8 mouse cellular contexts compared by ENCODE assay signal in the genomic region with DNA sequence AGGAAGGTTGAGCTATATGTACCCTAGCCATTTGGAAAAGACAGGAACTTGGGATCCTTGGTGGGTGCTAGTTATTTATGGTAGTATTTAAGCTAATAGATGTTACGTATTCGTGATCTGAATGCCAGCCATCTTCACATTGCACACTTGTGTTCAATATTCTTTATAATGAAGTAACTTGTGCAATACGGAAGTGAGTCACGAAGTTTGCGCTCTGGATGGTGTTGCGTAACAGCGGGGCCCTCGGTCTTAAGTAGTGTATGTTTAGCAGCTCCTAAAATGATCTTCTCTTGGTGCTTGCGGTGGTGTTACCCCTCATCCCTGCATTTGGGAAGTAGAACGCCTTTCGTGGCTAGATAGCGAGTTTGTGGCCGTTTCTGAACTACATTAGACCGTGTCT. TPM values are rescaled to one million over a fixed set of nuclear protein-coding genes. Genes with fewer than 3 reads are reported as not detected.
DNase-seq lines count a peak whose midpoint lies in the region; TF ChIP-seq lines count a peak whose summit lies in the region.

No protein-coding gene starts in this region.

- 0 out of 2 replicates have a peak, but pooled peaks have one; percentile 36 for TF ChIP-seq EP300 in heart, adult 2 months (IDR thresholded peaks at IDR 0.05; ENCODE audit: insufficient read depth, low read depth, low read length)

- no peak for TF ChIP-seq CTCF in layer of hippocampus, adult 2 months (conservative IDR thresholded peaks at IDR 0.05)
- no peak for TF ChIP-seq CTCF in heart, adult 2 months (IDR thresholded peaks at IDR 0.05)

- peak overlapping the region; percentile 82; the same call in 1 of the 2 replicates for H3K9ac ChIP-seq in heart, adult 2 months (ENCODE audit: low read depth, low read length)

- H3K4me3 ChIP-seq in layer of hippocampus, adult 2 months: peak overlapping the region; percentile 79
- H3K4me3 ChIP-seq in heart, adult 2 months: peak overlapping the region; percentile 79

- peaks cover 1% of the 10 kb centered on the region; the same call in 1 of the 2 replicates for H3K4me1 ChIP-seq in heart, adult 2 months (ENCODE audit: control insufficient read depth, insufficient read depth, low read length)

- intact Hi-C loops in heart, adult 2 months (cut with DNase I): no loop called here

- no peaks in the 10 kb centered on the region for H3K79me2 ChIP-seq in heart, adult 2 months (replicated peaks; ENCODE audit: control insufficient read depth, insufficient read depth, low read length)

- DNase-seq in layer of hippocampus, adult 2 months (ENCODE audit: low spot score in 2 of 2): no peak
- DNase-seq in layer of hippocampus, postnatal 25 days (ENCODE audit: extremely low spot score in 1 of 2, low spot score in 1 of 2): no peak
- peak; percentile 74 for DNase-seq in adrenal gland, postnatal 14 days
- peak; percentile 52 to 64 for DNase-seq in heart, adult 2 months
- peak; percentile 54 for DNase-seq in kidney, adult 9 months
- DNase-seq in lung, postnatal 14 days: peak; percentile 73
- DNase-seq in spleen, postnatal 36 days (ENCODE audit: low spot score in 2 of 2): peak; percentile 55 to 70
- no peak for DNase-seq in cerebellum, adult 18-20 months

- WGBS in heart, adult 2 months: 17% methylated on average over 14 of the region's 14 CpGs

- no peaks in the 10 kb centered on the region for H3K36me3 ChIP-seq in heart, adult 2 months (ENCODE audit: control insufficient read depth, insufficient read depth, low read length)

- no peak for TF ChIP-seq POLR2A in heart, adult 2 months (IDR thresholded peaks at IDR 0.05; ENCODE audit: insufficient read depth, low read depth, low read length)

- peak overlapping the region; percentile 89 for H3K27ac ChIP-seq in layer of hippocampus, adult 2 months
- peak overlapping the region; percentile 54; the same call in 1 of the 2 replicates for H3K27ac ChIP-seq in heart, adult 2 months

- H3K27me3 ChIP-seq in heart, adult 2 months (ENCODE audit: control insufficient read depth, insufficient read depth, low read length): no peaks in the 10 kb centered on the region

RNA-seq across cellular contexts. Expression of gene H2afj, which starts 1.0 kb away (rescaled TPM):
- total RNA-seq in layer of hippocampus, adult 2 months (2021): 10 to 100 TPM; 69.6 to 72.3 TPM
- total RNA-seq in layer of hippocampus, postnatal 25 days (2021): 10 to 100 TPM; 80.0 to 81.9 TPM
- 124 TPM in 2 replicates for total RNA-seq in adrenal gland, postnatal 14 days (2021)
- total RNA-seq in heart, adult 2 months (2021): 10 to 100 TPM; 29.4 to 30.1 TPM
- 24.6 and 49.4 TPM in 2 replicates for polyA plus RNA-seq in heart, adult 2 months (2012; rRNA removed)

RNA-seq across cellular contexts. Expression of gene Hist4h4, which starts 4.9 kb away (rescaled TPM):
- 10 to 100 TPM; 11.6 to 12.8 TPM for total RNA-seq in layer of hippocampus, adult 2 months (2021)
- total RNA-seq in layer of hippocampus, postnatal 25 days (2021): 10 to 100 TPM; 11.6 to 12.4 TPM
- 24.3 and 24.8 TPM in 2 replicates for total RNA-seq in adrenal gland, postnatal 14 days (2021)
- total RNA-seq in heart, adult 2 months (2021): 1 to 10 TPM; 5.9 to 6.5 TPM
- 0.16 and 0.56 TPM in 2 replicates for polyA plus RNA-seq in heart, adult 2 months (2012; rRNA removed)

RNA-seq across cellular contexts. Expression of gene BC049715, which starts 18.3 kb away (rescaled TPM):
- total RNA-seq in layer of hippocampus, adult 2 months (2021): 1 to 10 TPM; 3.8 to 5.4 TPM
- total RNA-seq in layer of hippocampus, postnatal 25 days (2021): 1 to 10 TPM; 2.0 to 3.0 TPM
- 0.38 and 1.1 TPM in 2 replicates for total RNA-seq in adrenal gland, postnatal 14 days (2021)
- 1 to 10 TPM in 1 of 2 experiments, under 1 TPM in 1; 0.44 to 1.8 TPM for total RNA-seq in heart, adult 2 months (2021)
- 0.59 and 0.61 TPM in 2 replicates for polyA plus RNA-seq in heart, adult 2 months (2012; rRNA removed)

RNA-seq across cellular contexts. Expression of gene Wbp11, which starts 19.0 kb away (rescaled TPM):
- total RNA-seq in layer of hippocampus, adult 2 months (2021): 100 to 1,000 TPM; 134 to 138 TPM
- total RNA-seq in layer of hippocampus, postnatal 25 days (2021): 100 to 1,000 TPM; 138 to 141 TPM
- 73.4 and 79.6 TPM in 2 replicates for total RNA-seq in adrenal gland, postnatal 14 days (2021)
- 10 to 100 TPM; 67.6 to 68.1 TPM for total RNA-seq in heart, adult 2 months (2021)
- 28.7 and 28.9 TPM in 2 replicates for polyA plus RNA-seq in heart, adult 2 months (2012; rRNA removed)

RNA-seq across cellular contexts. Expression of gene Smco3, which starts 26.2 kb away (rescaled TPM):
- 1 to 10 TPM; 5.8 to 7.9 TPM for total RNA-seq in layer of hippocampus, adult 2 months (2021)
- total RNA-seq in layer of hippocampus, postnatal 25 days (2021): 10 to 100 TPM in 1 of 2 experiments, 1 to 10 TPM in 1; 5.2 to 10.5 TPM
- 0.22 and 0.38 TPM in 2 replicates for total RNA-seq in adrenal gland, postnatal 14 days (2021)
- total RNA-seq in heart, adult 2 months (2021): not detected
- 0.04 TPM in 1 of 2 replicates, not detected in the other for polyA plus RNA-seq in heart, adult 2 months (2012; rRNA removed)

Comparison
In these comparisons a context has a peak if more than half of its experiments do, and no peak if none do; other contexts are left out.
1. DNase-seq: peak in adrenal gland, postnatal 14 days (single experiment), heart, adult 2 months (2 of 2), kidney, adult 9 months (single experiment), lung, postnatal 14 days (single experiment) and spleen, postnatal 36 days (2 of 2); none in layer of hippocampus, adult 2 months (0 of 2), layer of hippocampus, postnatal 25 days (0 of 2) and cerebellum, adult 18-20 months (0 of 2).